Mouse (Mus musculus): ENCODE results near the gene Sdhaf2.

Sdhaf2 gene

DNA sequence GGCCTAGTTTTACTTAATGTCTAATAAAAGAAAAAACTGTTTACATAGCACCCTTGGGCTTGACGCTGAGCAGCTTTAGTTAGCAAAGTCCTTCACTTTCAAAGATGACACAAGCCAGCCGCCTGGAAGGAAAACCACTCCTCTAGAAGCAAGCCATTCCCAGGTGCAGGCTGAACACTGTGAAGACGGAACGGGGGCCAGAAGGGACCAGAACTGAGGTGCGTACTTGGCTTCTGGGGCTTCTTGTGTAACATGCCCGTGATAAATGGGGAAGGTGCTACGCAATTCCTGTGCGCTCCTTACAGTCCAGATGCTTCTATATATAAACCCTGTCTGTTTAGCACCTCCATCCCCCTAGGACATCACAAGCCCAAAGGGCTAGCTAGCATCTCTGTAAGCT lies 25.4 kb downstream of the Sdhaf2 start:
- intact Hi-C loops (cut with DNase I) = no loop called here

- intact Hi-C loops (cut with DNase I) = no loop called here
Observed at GRCm38 (mm10) chr19:10497512-10498160, 28.3 kb downstream of the Sdhaf2 start.

GRCm38 (mm10) chr19:10496976-10497375 lies 29.0 kb downstream of the Sdhaf2 start:
- intact Hi-C loops (cut with DNase I) = no loop called here

GRCm38 (mm10) chr19:10495670-10496069 lies 30.3 kb downstream of the Sdhaf2 start:
- intact Hi-C loops (cut with DNase I) = no loop called here

DNA sequence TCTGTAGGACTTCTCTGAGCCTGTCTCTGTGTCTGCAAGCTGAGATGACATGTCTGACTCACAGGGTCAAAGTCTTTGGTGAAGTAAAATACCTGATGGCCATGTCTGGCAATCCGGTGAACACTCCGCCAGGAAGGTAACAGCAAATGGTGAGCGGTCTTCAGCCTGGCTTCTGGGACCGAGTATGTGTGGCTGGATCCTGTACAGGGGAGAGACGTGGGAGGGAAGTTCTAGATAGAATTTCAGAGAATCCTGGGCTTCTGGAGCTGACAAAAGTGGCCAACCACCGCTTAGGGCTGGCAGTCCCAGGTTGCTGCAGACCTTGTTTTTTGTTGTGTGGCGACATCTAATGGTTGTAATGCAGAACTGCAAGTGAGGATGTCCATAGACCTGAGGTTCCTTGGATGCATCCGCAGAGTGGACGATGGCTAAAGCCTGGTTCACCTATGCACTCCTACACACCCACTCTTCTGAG lies 39.6 kb downstream of the Sdhaf2 start:
- intact Hi-C loops (cut with DNase I) = loop anchor here (5.0 kb wide), 1 partner anchor 154 kb away; no protein-coding TSS in a partner anchor

DNA sequence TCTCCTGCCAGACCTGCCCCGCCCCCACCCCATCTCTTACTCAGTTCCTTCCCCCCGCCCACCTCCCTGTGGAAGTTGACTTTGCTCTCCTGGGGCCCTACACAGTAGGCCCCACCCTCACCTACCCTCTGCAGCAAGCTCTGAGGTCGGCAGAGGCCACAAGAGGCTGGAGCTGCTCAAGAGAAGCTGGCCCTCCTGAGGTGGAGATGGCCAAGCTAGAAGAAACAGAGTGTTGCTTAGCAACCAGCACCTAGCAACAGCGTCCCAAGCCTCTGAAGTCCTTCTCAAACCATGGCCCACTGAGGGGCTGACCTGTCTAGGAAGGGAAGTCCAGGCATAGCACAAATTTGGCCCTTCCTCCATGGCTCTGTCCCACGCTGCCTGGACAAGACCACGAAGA lies 43.2 kb downstream of the Sdhaf2 start, which contains the start of gene Ppp1r32:
Gene Ppp1r32, minus strand, starts transcription at position 226 of the 400 bp plus-strand sequence.
- intact Hi-C loops (cut with DNase I) = no loop called here

GRCm38 (mm10) chr19:10479541-10479940 lies 46.4 kb downstream of the Sdhaf2 start:
- intact Hi-C loops (cut with DNase I) = no loop called here

DNA sequence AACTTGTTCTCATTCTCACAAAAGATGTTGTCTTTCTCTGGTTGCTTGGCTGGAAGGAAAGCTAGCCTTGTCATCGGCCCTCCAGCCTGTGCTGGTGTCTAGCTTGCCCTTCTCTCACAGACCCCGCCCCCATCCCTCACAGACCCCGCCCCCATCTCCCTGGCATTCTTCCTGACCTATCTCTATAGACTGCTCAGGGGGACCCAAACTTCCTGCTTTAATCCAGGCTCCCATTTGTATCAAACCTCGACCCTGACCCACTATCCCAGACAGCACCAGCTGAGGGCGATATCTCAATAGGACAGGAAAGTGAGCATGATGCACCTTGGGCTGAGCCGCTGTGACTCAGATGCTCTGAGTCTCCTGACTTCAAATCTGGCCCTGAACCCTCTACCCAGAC lies 52.2 kb downstream of the Sdhaf2 start:
- intact Hi-C loops (cut with DNase I) = no loop called here

DNA sequence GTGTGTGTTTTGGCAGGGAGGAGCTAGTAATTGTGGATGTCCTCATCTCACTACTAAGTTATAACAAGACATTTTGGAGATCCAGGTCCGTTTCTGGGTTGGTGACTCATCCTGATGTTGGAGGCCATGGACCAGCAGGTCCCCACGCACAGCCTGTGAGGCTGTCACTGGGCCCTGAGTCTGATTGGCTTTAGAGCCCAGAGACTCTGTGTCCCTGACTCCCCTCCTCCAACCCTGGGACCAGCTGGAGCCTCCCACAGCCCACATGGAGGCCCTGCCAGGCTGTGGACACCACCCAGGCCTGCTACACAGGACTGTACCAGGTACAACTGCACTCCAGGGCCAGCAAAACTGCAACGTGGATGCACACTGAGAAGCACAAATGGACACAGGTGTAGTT lies 53.0 kb downstream of the Sdhaf2 start:
- intact Hi-C loops (cut with DNase I) = no loop called here

DNA sequence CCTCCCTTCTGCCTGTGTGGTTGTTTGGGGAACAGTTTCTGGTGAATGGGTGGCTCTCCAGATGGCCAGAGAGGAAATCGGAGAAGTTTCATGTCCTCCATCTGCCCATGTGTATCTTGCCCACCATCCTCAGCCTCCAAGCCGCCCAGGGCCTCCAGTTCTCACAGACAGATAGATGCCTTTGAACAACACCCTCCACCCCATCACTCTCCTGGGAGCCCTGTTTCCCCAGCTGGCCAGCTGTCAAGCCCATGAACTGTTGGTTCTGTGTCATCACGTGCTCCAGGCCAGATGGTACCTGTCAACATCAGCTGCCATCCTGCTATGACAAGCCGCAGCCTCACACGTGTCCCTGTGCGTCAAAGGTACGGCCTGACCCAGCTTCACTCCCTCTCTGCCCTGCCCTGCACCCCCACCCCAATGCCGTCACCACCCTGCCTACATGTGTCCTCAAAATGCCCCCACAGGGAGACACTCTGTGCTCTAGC lies 56.7 kb downstream of the Sdhaf2 start:
- intact Hi-C loops (cut with DNase I) = no loop called here

DNA sequence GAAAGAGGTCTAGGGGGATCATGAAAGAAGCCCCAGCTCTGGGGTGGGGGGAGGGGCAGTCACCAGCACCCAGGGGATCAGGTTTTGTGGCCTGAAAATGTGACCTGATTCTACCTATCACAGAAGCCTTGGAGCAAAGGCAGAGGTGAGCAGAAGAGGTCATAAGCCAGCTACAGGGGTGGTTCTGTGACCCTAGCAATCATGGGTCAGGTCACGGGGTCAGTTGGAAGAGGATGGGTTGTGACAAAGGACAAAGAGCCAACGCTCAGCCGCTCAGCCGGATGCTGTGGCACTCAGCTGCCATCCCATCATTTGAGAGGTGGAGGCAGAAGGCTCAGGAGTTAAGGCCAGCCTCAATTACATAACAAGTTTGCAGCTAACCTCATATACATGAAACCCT lies 61.5 kb downstream of the Sdhaf2 start:
- intact Hi-C loops (cut with DNase I) = no loop called here

GRCm38 (mm10) chr19:10461584-10461983 lies 64.4 kb downstream of the Sdhaf2 start:
- intact Hi-C loops (cut with DNase I) = no loop called here

DNA sequence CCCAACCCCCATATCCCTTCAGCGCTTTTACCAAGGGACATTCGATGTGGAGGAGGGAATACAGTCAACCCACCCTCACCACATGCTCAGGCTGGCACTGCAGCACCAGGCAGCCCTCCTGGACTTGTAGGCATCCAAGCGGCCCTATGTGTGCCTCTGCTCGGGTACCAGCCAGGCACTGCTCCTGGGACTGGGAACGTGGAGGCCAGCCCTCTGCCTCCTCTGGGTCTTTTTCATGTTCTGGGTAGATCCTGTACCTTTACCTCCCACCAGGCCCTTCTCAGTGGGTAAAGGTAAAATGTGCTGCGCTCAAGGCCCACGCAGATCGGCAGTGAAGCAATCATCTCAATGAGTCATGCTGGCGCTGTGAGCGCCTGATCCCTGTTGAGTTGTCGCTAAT lies 66.0 kb downstream of the Sdhaf2 start:
- intact Hi-C loops (cut with DNase I) = no loop called here

DNA sequence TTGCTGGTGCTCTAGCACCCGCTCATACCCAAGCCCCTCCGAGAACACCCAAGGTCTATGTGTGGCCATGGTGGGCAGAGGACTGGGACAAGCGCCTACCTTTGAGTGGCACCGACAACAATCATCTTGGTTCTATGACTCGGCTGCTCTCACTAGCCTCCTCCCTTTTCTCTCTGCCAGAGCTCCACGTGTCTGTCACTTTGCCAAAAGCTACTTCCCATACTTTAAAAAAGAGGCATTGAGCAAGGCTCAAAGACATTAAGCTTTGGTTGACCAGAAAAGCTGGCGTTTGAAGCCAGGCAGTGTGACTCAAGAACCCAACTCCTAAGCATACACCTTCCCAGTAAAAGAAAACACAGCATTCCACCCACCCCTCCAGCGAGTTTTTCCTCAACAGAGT lies 67.8 kb downstream of the Sdhaf2 start:
- intact Hi-C loops (cut with DNase I) = no loop called here

DNA sequence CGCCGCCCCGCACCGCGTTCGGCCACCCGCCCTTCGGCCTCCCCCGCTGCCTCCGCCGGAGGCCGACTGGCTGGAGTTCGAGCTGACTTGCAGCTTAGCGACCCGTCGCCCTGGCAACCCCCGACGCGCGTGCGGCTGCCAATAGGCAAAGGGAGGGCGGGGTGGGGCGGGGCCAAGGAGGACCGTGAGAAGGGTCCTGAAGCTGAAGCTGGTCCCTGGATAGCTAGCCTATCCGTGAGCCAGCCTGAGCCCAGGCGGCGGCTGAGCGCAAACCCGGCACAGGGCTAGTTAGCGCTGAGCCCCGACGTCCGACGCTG lies 68.5 kb downstream of the Sdhaf2 start:
- intact Hi-C loops (cut with DNase I) = no loop called here

GRCm38 (mm10) chr19:10456752-10457483 lies 69.0 kb downstream of the Sdhaf2 start, which contains the start of gene Lrrc10b:
Gene Lrrc10b, minus strand, starts transcription at chr19:10457473.
- intact Hi-C loops (cut with DNase I) = no loop called here

DNA sequence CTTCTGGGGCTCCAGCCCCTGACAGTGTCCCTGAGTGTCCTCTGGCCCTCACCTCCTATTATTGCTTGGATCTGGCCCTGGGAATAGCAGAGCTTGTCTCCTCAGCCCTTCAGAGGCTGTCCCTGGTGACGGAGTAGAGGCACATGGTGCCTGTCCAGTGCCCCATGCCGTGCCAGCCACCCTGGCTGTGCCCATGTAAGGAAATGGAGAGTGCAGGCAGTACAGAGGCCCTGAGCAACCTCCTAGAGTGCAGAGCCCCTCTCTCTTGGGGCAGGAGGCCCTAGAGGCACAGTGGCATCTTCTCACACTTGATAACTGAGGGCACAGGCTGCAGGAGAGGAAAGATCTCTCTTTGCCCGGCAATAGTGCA lies 70.5 kb downstream of the Sdhaf2 start:
- intact Hi-C loops (cut with DNase I) = no loop called here

DNA sequence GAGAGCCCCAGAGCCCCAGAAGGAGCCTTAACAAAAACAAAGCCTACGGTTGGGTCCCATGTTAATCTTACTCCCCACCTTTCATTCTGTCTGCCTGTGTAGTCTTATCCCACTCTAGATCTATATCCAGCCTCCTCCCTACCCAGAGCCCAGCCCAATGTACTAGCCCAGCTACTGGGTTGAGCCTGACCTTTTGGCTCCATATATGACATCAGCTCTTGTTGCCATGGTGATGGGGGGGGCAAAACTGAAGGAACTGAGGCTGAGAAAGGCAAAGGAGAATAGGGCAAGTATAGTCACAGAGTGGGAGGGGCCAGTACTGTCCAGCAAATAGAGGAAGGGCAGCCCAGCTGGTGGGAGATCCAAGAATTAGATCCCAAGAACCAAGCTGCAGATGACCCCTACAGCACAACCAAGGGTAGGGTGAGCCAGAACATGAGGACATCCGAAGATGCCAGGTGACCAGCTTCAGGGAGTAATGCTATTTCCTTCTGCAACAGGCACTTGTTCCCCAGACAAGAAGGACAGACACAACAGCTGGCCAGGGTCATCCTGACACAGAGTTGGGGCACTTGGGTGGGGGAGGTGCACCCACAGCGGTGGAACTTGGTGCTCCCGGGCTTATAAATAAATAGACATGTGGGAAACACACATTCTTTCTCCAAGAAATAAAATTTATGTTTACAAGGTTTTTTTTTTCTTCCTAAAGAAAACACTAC lies 71.1 kb downstream of the Sdhaf2 start:
- intact Hi-C loops (cut with DNase I) = no loop called here
